Mouse (Mus musculus) CH12.LX (cell line): ENCODE measurements around the gene Trp53bp2.

Experiments used
- CTCF ChIP-seq, 2 experiments: IDR thresholded peaks in 1 of 2; conservative IDR thresholded peaks in 1 of 2; 2 replicates each; pipeline ENCODE4 v1.5.1; 2011 to 2012; ENCODE audit warnings: low read depth in 2 of 2, low read length in 2 of 2, improper control_type of control experiment in 1 of 2, inconsistent platforms in 1 of 2, mild to moderate bottlenecking in 1 of 2, moderate library complexity in 1 of 2
- E2F4 ChIP-seq: IDR thresholded peaks from 2 replicates; pipeline ENCODE4 v1.6.1; 2011; ENCODE audit warnings: low read depth, low read length, improper control_type of control experiment; ENCODE audit not compliant: insufficient replicate concordance
- EP300 ChIP-seq: IDR thresholded peaks from 2 replicates; pipeline ENCODE4 v1.6.1; 2011; ENCODE audit warnings: low read length, improper control_type of control experiment
- ETS1 ChIP-seq: conservative IDR thresholded peaks from 2 replicates; pipeline ENCODE4 v1.6.1; 2012; ENCODE audit warnings: low read depth, mild to moderate bottlenecking, inconsistent platforms, low read length, improper control_type of control experiment, moderate library complexity
- MAX ChIP-seq: IDR thresholded peaks from 2 replicates; pipeline ENCODE4 v1.6.1; 2011; ENCODE audit warnings: low read length, improper control_type of control experiment
- POLR2A ChIP-seq: IDR thresholded peaks from 2 replicates; pipeline ENCODE4 v1.6.1; 2011; ENCODE audit warnings: low read depth, mild to moderate bottlenecking, improper control_type of control experiment, low read length
- SIN3A ChIP-seq: IDR thresholded peaks from 2 replicates; pipeline ENCODE4 v1.6.1; 2012; ENCODE audit warnings: low read length, improper control_type of control experiment, inconsistent platforms
- USF1 ChIP-seq: IDR thresholded peaks from 2 replicates; pipeline ENCODE4 v1.6.1; 2014; ENCODE audit warnings: low read depth, mild to moderate bottlenecking, inconsistent platforms, low read length, improper control_type of control experiment

DNA sequence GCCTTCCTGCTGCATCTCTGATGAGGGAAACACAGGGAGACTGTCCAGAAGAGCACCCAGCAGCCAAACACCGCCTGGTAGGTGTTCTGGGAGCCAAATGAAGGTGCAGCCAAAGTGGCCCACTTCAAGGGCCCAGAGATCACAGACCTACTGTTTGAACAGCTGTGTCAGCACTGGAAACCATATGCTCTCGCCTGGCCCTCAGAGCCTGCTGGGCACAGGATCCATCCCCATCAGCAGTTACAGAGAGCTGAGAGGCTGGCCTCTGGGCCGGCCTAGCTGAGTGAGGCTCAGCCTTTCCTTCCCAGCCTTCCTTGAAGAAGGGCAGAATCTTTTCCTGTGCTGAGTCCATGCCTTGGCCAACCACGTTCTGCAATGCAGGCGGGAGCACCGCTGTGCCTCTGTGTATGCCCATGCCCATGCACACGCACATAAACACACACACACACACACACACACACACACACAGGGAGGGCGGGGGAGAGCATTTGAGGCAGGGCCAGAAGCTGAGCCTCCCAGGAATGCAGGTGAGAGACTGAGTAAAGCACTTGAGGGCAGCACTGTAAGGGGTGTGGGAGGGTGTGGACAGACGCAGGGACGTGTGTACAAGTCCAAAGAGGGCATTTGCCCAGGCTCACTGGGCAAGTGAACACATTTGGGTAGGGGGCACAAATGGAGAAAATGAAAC is 100.3 kb downstream of the Trp53bp2 start:
- TF ChIP-seq POLR2A (no peak), CTCF (conservative IDR thresholded peaks at IDR 0.05 in 1 of 2, IDR thresholded peaks at IDR 0.05 in 1 of 2; ENCODE audit: low read depth in 2 of 2, low read length in 2 of 2) (no peak), EP300 (no peak), E2F4 (no peak), MAX (no peak), SIN3A (no peak), ETS1 (no peak), USF1 (no peak)
